Mouse (Mus musculus): Measurements from ENCODE around the gene Scgb3a1. TPM values are rescaled to one million over a fixed set of nuclear protein-coding genes. Genes with fewer than 3 reads are reported as not detected.

Scgb3a1 gene
- polyA plus RNA-seq, 1 experiment from 2014 or later = not detected

- WGBS = 65% methylated on average over 7 of the region's 7 CpGs
- Histone ChIP-seq H3K27ac (replicated peaks) (no peak overlapping the region), H3K27me3 (no peaks in the 10 kb centered on the region), H3K4me3 (replicated peaks) (no peak overlapping the region), H3K4me1 (no peaks in the 10 kb centered on the region), H3K9ac (no peak overlapping the region), H3K9me3 (replicated peaks) (no peaks in the 10 kb centered on the region), H3K36me3 (no peaks in the 10 kb centered on the region), H3K4me2 (replicated peaks) (no peak overlapping the region)
- no peak for ATAC-seq (ENCODE audit: insufficient number of reproducible peaks, low FRiP score, low TSS enrichment, low read depth)
Observed at GRCm38 (mm10) chr11:49659470-49659799, 4.0 kb upstream of the Scgb3a1 start.

- Histone ChIP-seq H3K36me3 (no peaks in the 10 kb centered on the region), H3K27ac (replicated peaks) (no peak overlapping the region), H3K27me3 (no peaks in the 10 kb centered on the region), H3K9ac (no peak overlapping the region), H3K4me2 (replicated peaks) (no peak overlapping the region), H3K4me3 (replicated peaks) (no peak overlapping the region), H3K4me1 (no peaks in the 10 kb centered on the region), H3K9me3 (replicated peaks) (no peaks in the 10 kb centered on the region)
- WGBS = 55% methylated on average over 15 of the region's 15 CpGs
- ATAC-seq (ENCODE audit: insufficient number of reproducible peaks, low FRiP score, low TSS enrichment, low read depth) = no peak
Observed at GRCm38 (mm10) chr11:49662292-49662780, 1.1 kb upstream of the Scgb3a1 start.

- WGBS = 78% methylated on average over 12 of the region's 12 CpGs
- no peaks in the 10 kb centered on the region for H3K9me3 ChIP-seq (replicated peaks)
- no peak overlapping the region for H3K9ac ChIP-seq
- no peaks in the 10 kb centered on the region; the same call in 1 of the 2 replicates for H3K36me3 ChIP-seq
- H3K4me3 ChIP-seq (replicated peaks) = no peak overlapping the region
- H3K27me3 ChIP-seq = no peaks in the 10 kb centered on the region
- no peak for ATAC-seq (ENCODE audit: insufficient number of reproducible peaks, low FRiP score, low TSS enrichment, low read depth)
- no peak overlapping the region for H3K4me2 ChIP-seq (replicated peaks)
- no peak overlapping the region for H3K27ac ChIP-seq (replicated peaks)
- H3K4me1 ChIP-seq = no peaks in the 10 kb centered on the region
Observed at GRCm38 (mm10) chr11:49664262-49665140, 1.1 kb downstream of the Scgb3a1 start.

- no peaks in the 10 kb centered on the region for H3K4me1 ChIP-seq
- H3K36me3 ChIP-seq = peaks cover 4% of the 10 kb centered on the region; the same call in 1 of the 2 replicates
- H3K27ac ChIP-seq (replicated peaks) = no peak overlapping the region
- no peak overlapping the region for H3K4me3 ChIP-seq (replicated peaks)
- WGBS = 79% methylated on average over 4 of the region's 4 CpGs
- no peak for ATAC-seq (ENCODE audit: insufficient number of reproducible peaks, low FRiP score, low TSS enrichment, low read depth)
- H3K9ac ChIP-seq = no peak overlapping the region
- no peaks in the 10 kb centered on the region for H3K27me3 ChIP-seq
- no peak overlapping the region for H3K4me2 ChIP-seq (replicated peaks)
- no peaks in the 10 kb centered on the region for H3K9me3 ChIP-seq (replicated peaks)
Observed at GRCm38 (mm10) chr11:49665462-49665861, 2.1 kb downstream of the Scgb3a1 start.

GRCm38 (mm10) chr11:49673433-49673832, 10.0 kb downstream of the Scgb3a1 start:
- no peaks in the 10 kb centered on the region for H3K4me1 ChIP-seq
- H3K9ac ChIP-seq = no peak overlapping the region
- no peak for ATAC-seq (ENCODE audit: insufficient number of reproducible peaks, low FRiP score, low TSS enrichment, low read depth)
- H3K9me3 ChIP-seq (replicated peaks) = no peaks in the 10 kb centered on the region
- peaks cover 49% of the 10 kb centered on the region for H3K36me3 ChIP-seq
- H3K27me3 ChIP-seq = no peaks in the 10 kb centered on the region
- H3K27ac ChIP-seq (replicated peaks) = no peak overlapping the region
- H3K4me2 ChIP-seq (replicated peaks) = no peak overlapping the region
- no peak overlapping the region for H3K4me3 ChIP-seq (replicated peaks)
- WGBS = 82% methylated on average over 3 of the region's 3 CpGs

- WGBS = 93% methylated on average over 12 of the region's 12 CpGs
- ATAC-seq (ENCODE audit: insufficient number of reproducible peaks, low FRiP score, low TSS enrichment, low read depth) = no peak
Observed at GRCm38 (mm10) chr11:49684237-49684973, 21.0 kb downstream of the Scgb3a1 start.

GRCm38 (mm10) chr11:49695013-49695412, 31.6 kb downstream of the Scgb3a1 start:
- no peak overlapping the region for H3K9ac ChIP-seq
- H3K4me3 ChIP-seq (replicated peaks) = no peak overlapping the region
- H3K9me3 ChIP-seq (replicated peaks) = no peaks in the 10 kb centered on the region
- WGBS = 91% methylated on average over 3 of the region's 3 CpGs
- no peaks in the 10 kb centered on the region for H3K27me3 ChIP-seq
- ATAC-seq (ENCODE audit: insufficient number of reproducible peaks, low FRiP score, low TSS enrichment, low read depth) = no peak
- no peaks in the 10 kb centered on the region for H3K4me1 ChIP-seq
- no peak overlapping the region for H3K27ac ChIP-seq (replicated peaks)
- H3K4me2 ChIP-seq (replicated peaks) = no peak overlapping the region
- H3K36me3 ChIP-seq = peaks cover 18% of the 10 kb centered on the region

More at GRCm38 (mm10) chr11:49684237-49684973, 21.0 kb downstream of the Scgb3a1 start:
- peaks cover 65% of the 10 kb centered on the region for H3K36me3 ChIP-seq
- H3K27me3 ChIP-seq = no peaks in the 10 kb centered on the region
- no peak overlapping the region for H3K4me3 ChIP-seq (replicated peaks)
- H3K4me2 ChIP-seq (replicated peaks) = no peak overlapping the region
- no peaks in the 10 kb centered on the region for H3K9me3 ChIP-seq (replicated peaks)
- no peak overlapping the region for H3K9ac ChIP-seq
- H3K4me1 ChIP-seq = no peaks in the 10 kb centered on the region
- no peak overlapping the region for H3K27ac ChIP-seq (replicated peaks)

- no peaks in the 10 kb centered on the region for H3K27me3 ChIP-seq
Observed at GRCm38 (mm10) chr11:49695695-49696094, 32.3 kb downstream of the Scgb3a1 start.

GRCm38 (mm10) chr11:49696472-49696871, 33.1 kb downstream of the Scgb3a1 start:
- Histone ChIP-seq H3K36me3 (peaks cover 24% of the 10 kb centered on the region), H3K9me3 (replicated peaks) (no peaks in the 10 kb centered on the region)

More at GRCm38 (mm10) chr11:49695695-49696094, 32.3 kb downstream of the Scgb3a1 start:
- H3K9ac ChIP-seq = no peak overlapping the region
- H3K4me1 ChIP-seq = no peaks in the 10 kb centered on the region
- no peak overlapping the region for H3K27ac ChIP-seq (replicated peaks)
- no peaks in the 10 kb centered on the region for H3K9me3 ChIP-seq (replicated peaks)
- no peak overlapping the region for H3K4me3 ChIP-seq (replicated peaks)
- no peak overlapping the region for H3K4me2 ChIP-seq (replicated peaks)
- 77% methylated on average over 2 of the region's 2 CpGs for whole genome bisulfite sequencing
- ATAC-seq (ENCODE audit: insufficient number of reproducible peaks, low FRiP score, low TSS enrichment, low read depth) = no peak
- H3K36me3 ChIP-seq = peaks cover 18% of the 10 kb centered on the region

GRCm38 (mm10) chr11:49697779-49698178, 34.4 kb downstream of the Scgb3a1 start:
- no peak overlapping the region for H3K9ac ChIP-seq
- no peak overlapping the region for H3K27ac ChIP-seq (replicated peaks)
- H3K4me2 ChIP-seq (replicated peaks) = no peak overlapping the region
- no peak overlapping the region for H3K4me3 ChIP-seq (replicated peaks)
- H3K4me1 ChIP-seq = no peaks in the 10 kb centered on the region
- no peaks in the 10 kb centered on the region for H3K27me3 ChIP-seq
- ATAC-seq (ENCODE audit: insufficient number of reproducible peaks, low FRiP score, low TSS enrichment, low read depth) = no peak
- 91% methylated on average over 5 of the region's 5 CpGs for WGBS
- peaks cover 34% of the 10 kb centered on the region for H3K36me3 ChIP-seq
- no peaks in the 10 kb centered on the region for H3K9me3 ChIP-seq (replicated peaks)

More at GRCm38 (mm10) chr11:49696472-49696871, 33.1 kb downstream of the Scgb3a1 start:
- Histone ChIP-seq H3K4me1 (no peaks in the 10 kb centered on the region), H3K9ac (no peak overlapping the region), H3K4me2 (replicated peaks) (no peak overlapping the region), H3K27ac (replicated peaks) (no peak overlapping the region), H3K4me3 (replicated peaks) (no peak overlapping the region), H3K27me3 (no peaks in the 10 kb centered on the region)
- ATAC-seq (ENCODE audit: insufficient number of reproducible peaks, low FRiP score, low TSS enrichment, low read depth) = no peak
- WGBS = 72% methylated on average over 2 of the region's 2 CpGs

- H3K4me3 ChIP-seq (replicated peaks) = no peak overlapping the region
- H3K36me3 ChIP-seq = peaks cover 31% of the 10 kb centered on the region
- ATAC-seq (ENCODE audit: insufficient number of reproducible peaks, low FRiP score, low TSS enrichment, low read depth) = no peak
- H3K27me3 ChIP-seq = no peaks in the 10 kb centered on the region
- no peak overlapping the region for H3K4me2 ChIP-seq (replicated peaks)
- H3K27ac ChIP-seq (replicated peaks) = no peak overlapping the region
- WGBS = 91% methylated on average over 1 of the region's 1 CpGs
- no peak overlapping the region for H3K9ac ChIP-seq
- H3K4me1 ChIP-seq = no peaks in the 10 kb centered on the region
- H3K9me3 ChIP-seq (replicated peaks) = no peaks in the 10 kb centered on the region
Observed at GRCm38 (mm10) chr11:49699079-49699478, 35.7 kb downstream of the Scgb3a1 start.

Data from embryonic facial prominence, embryonic 15.5 days (tissue).